Mouse (Mus musculus): ENCODE measurements around the gene Tpbg. TPM values are rescaled to one million over a fixed set of nuclear protein-coding genes. Genes with fewer than 3 reads are reported as not detected.

Gene Tpbg
- polyA plus RNA-seq, 1 experiment from 2014 or later = 20.2 TPM

DNA sequence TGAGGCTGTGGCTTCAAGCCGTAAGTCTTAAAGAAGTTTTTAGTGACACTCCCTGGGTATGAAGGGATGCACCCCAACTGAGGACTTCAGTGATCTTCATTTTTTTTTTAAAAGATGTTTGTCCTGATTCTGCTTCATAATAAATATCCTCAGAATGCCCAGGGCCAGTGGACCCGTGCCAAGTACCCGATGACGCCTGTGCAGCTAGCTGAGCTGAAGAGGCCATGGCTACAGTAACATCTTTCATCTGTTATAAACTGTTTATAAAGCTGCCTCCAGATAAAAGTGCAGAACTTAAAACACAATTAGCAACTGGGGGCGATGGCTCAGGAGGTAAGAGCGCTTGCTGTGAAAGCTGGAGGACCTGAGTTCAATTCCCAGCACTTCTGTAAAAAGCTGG lies 20.4 kb downstream of the Tpbg start:
- 89% methylated on average over 6 of the region's 6 CpGs for WGBS
- Histone ChIP-seq H3K36me3 (ENCODE audit: control insufficient read depth, insufficient read depth, low read length) (no peaks in the 10 kb centered on the region), H3K27me3 (ENCODE audit: control insufficient read depth, insufficient read depth, low read length) (no peaks in the 10 kb centered on the region)

DNA sequence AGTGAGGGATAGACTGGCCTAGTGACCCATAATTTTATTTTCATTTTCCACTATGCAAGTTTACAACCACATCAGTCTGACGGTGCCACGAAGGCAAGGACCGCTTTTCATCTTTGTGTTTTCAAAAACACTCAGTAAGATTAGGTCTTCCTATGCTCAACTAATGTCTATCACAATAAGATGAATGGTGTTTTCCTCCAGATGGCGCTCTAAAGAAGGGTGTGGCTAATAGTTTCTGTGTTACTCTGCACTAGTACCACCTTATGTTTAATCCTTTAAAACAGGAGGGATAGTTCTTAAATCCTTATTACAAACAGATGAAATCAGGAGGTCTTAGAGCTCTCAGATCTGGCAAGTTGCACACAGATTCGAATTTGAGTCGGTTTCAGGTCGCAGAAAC lies 30.7 kb downstream of the Tpbg start:
- Histone ChIP-seq H3K27me3 (ENCODE audit: control insufficient read depth, insufficient read depth, low read length) (no peaks in the 10 kb centered on the region), H3K4me3 (replicated peaks; ENCODE audit: low read depth, low read length) (no peak overlapping the region), H3K4me1 (ENCODE audit: control insufficient read depth, insufficient read depth, low read length) (no peaks in the 10 kb centered on the region), H3K9ac (replicated peaks; ENCODE audit: low read length) (no peak overlapping the region), H3K27ac (replicated peaks; ENCODE audit: low read depth, low read length) (no peak overlapping the region), H3K9me3 (ENCODE audit: control insufficient read depth, low read length) (no peaks in the 10 kb centered on the region), H3K4me2 (ENCODE audit: low read length) (no peak overlapping the region), H3K36me3 (ENCODE audit: control insufficient read depth, insufficient read depth, low read length) (no peaks in the 10 kb centered on the region)
- 83% methylated on average over 7 of the region's 7 CpGs for WGBS
- no peak for DNase-seq
- no peak for ATAC-seq (ENCODE audit: low FRiP score, low TSS enrichment)

More for the DNA sequence above, 20.4 kb downstream of the Tpbg start:
- H3K9me3 ChIP-seq (ENCODE audit: control insufficient read depth, low read length) = no peaks in the 10 kb centered on the region
- no peak overlapping the region for H3K27ac ChIP-seq (replicated peaks; ENCODE audit: low read depth, low read length)
- H3K9ac ChIP-seq (replicated peaks; ENCODE audit: low read length) = no peak overlapping the region
- ATAC-seq (ENCODE audit: low FRiP score, low TSS enrichment) (no peak), DNase-seq (no peak)
- no peak overlapping the region for H3K4me2 ChIP-seq (ENCODE audit: low read length)
- H3K4me3 ChIP-seq (replicated peaks; ENCODE audit: low read depth, low read length) = no peak overlapping the region
- H3K4me1 ChIP-seq (ENCODE audit: control insufficient read depth, insufficient read depth, low read length) = no peaks in the 10 kb centered on the region

DNA sequence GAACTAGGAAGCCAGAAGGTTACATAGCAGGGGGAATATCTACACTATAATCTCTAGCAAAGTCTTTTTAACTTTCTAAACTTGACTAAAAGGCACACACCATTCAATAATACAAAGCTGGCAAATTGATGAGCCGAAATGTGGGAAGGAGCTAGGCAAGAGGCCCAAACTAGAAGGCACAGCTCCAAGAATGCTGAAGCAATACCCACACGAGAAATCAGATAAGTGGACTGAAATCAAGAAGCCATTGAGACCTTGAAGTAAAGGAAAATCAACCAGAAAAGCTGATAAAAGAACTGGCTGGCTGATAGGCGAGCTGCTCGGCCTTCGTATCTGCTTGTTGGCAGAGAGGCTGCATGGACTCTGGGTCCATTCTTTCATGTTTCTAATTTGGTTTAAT lies 51.5 kb downstream of the Tpbg start:
- no peak for DNase-seq
- Histone ChIP-seq H3K27me3 (ENCODE audit: control insufficient read depth, insufficient read depth, low read length) (no peaks in the 10 kb centered on the region), H3K9ac (replicated peaks; ENCODE audit: low read length) (no peak overlapping the region), H3K4me2 (ENCODE audit: low read length) (no peak overlapping the region), H3K36me3 (ENCODE audit: control insufficient read depth, insufficient read depth, low read length) (no peaks in the 10 kb centered on the region), H3K27ac (replicated peaks; ENCODE audit: low read depth, low read length) (no peak overlapping the region), H3K9me3 (ENCODE audit: control insufficient read depth, low read length) (no peaks in the 10 kb centered on the region), H3K4me1 (ENCODE audit: control insufficient read depth, insufficient read depth, low read length) (no peaks in the 10 kb centered on the region), H3K4me3 (replicated peaks; ENCODE audit: low read depth, low read length) (no peak overlapping the region)
- ATAC-seq (ENCODE audit: low FRiP score, low TSS enrichment) = no peak
- 83% methylated on average over 5 of the region's 5 CpGs for WGBS

Other genes with a start within 250 kb of the Tpbg start
- gene Ibtk, start 93.0 kb upstream of the Tpbg start, polyA plus RNA-seq (2014; fragmentation: Nextera tagmentation; extraction: Ambion mirVana) = 31.0 and 46.5 TPM in 2 replicates

All from midbrain, embryonic 14.5 days (tissue).